Mouse (Mus musculus): ENCODE data around the gene Cfap61. TPM values are rescaled to one million over a fixed set of nuclear protein-coding genes. Genes with fewer than 3 reads are reported as not detected.

Cfap61 gene
- total and polyA plus RNA-seq, 3 experiments = 0.13 TPM; not detected in 2

GRCm38 (mm10) chr2:146098853-146099717 is 164.5 kb downstream of the Cfap61 start:
- peak overlapping the region; percentile 69 for H3K9ac ChIP-seq (ENCODE audit: control insufficient read depth, low read depth, low read length, poor library complexity, severe bottlenecking)
- no peaks in the 10 kb centered on the region for H3K9me3 ChIP-seq (replicated peaks; ENCODE audit: insufficient read depth, low read length)
- H3K4me3 ChIP-seq (ENCODE audit: control insufficient read depth in 1 of 2, insufficient read depth in 1 of 2, low read depth in 2 of 2, low read length in 2 of 2) = peak overlapping the region; percentile 41 to 62
- H3K27ac ChIP-seq (ENCODE audit: control insufficient read depth, low read depth, low read length) = peak overlapping the region; percentile 99
- H3K4me1 ChIP-seq (ENCODE audit: control insufficient read depth in 1 of 2, insufficient read depth in 2 of 2, low read length in 2 of 2) = peaks cover 3 to 17% of the 10 kb centered on the region in 2 experiments
- H3K79me2 ChIP-seq (ENCODE audit: control insufficient read depth, insufficient read depth, low read length, poor library complexity) = 0 out of 2 replicates have a peak, but pooled peaks cover 1% of the 10 kb centered on the region
- TF ChIP-seq MAX (IDR thresholded peaks at IDR 0.05; ENCODE audit: low read length) (peak; percentile 48; the same call in 1 of the 2 replicates), RCOR1 (IDR thresholded peaks at IDR 0.05; ENCODE audit: low read depth, low read length) (peak; percentile 91), CHD2 (IDR thresholded peaks at IDR 0.05; ENCODE audit: low read length) (no peak), BHLHE40 (IDR thresholded peaks at IDR 0.05; ENCODE audit: borderline replicate concordance, low read depth, low read length) (peak; percentile 90), TBP (IDR thresholded peaks at IDR 0.05; ENCODE audit: low read depth, low read length) (no peak), HCFC1 (IDR thresholded peaks at IDR 0.05; ENCODE audit: low read depth, low read length) (peak; percentile 75), ETS1 (IDR thresholded peaks at IDR 0.05; ENCODE audit: low read depth, low read length) (peak; percentile 94), MYC (IDR thresholded peaks at IDR 0.05; ENCODE audit: low read depth, low read length) (0 out of 2 replicates have a peak, but pooled peaks have one; percentile 47), TAL1 (IDR thresholded peaks at IDR 0.05; ENCODE audit: low read length) (peak; percentile 87), EP300 (IDR thresholded peaks at IDR 0.05; ENCODE audit: low read depth in 1 of 2, low read length in 2 of 2) (peak; percentile 85 to 95), NELFE (IDR thresholded peaks at IDR 0.05; ENCODE audit: low read depth, low read length) (peak; percentile 25; the same call in 1 of the 2 replicates), ELF1 (IDR thresholded peaks at IDR 0.05; ENCODE audit: low read depth, low read length) (peak; percentile 94), ZNF384 (IDR thresholded peaks at IDR 0.05; ENCODE audit: low read depth, low read length) (peak; percentile 66), TCF12 (IDR thresholded peaks at IDR 0.05; ENCODE audit: low read depth, low read length) (peak; percentile 88), SIN3A (IDR thresholded peaks at IDR 0.05; ENCODE audit: low read length) (peak; percentile 85), GATA1 (IDR thresholded peaks at IDR 0.05; ENCODE audit: low read depth, low read length) (peak; percentile 96), MXI1 (IDR thresholded peaks at IDR 0.05; ENCODE audit: low read depth, low read length) (peak; percentile 55; the same call in 1 of the 2 replicates), POLR2A (IDR thresholded peaks at IDR 0.05; ENCODE audit: control insufficient read depth in 1 of 2, insufficient read depth in 1 of 2, low read depth in 1 of 2, low read length in 2 of 2, poor library complexity in 1 of 2) (peak in 1 of 2 experiments; percentile 46; a peak in 1 of 4 replicates), MAZ (IDR thresholded peaks at IDR 0.05; ENCODE audit: low read depth, low read length) (no peak), USF1 (IDR thresholded peaks at IDR 0.05; ENCODE audit: low read depth, low read length) (no peak), GABPA (IDR thresholded peaks at IDR 0.05; ENCODE audit: low read depth, low read length) (no peak), CHD1 (IDR thresholded peaks at IDR 0.05; ENCODE audit: low read depth, low read length) (no peak), MAFK (IDR thresholded peaks at IDR 0.05; ENCODE audit: borderline replicate concordance, low read depth, low read length) (peak; percentile 61; the same call in 1 of the 2 replicates)
- no peaks in the 10 kb centered on the region for H3K27me3 ChIP-seq (ENCODE audit: control insufficient read depth in 1 of 2, insufficient read depth in 2 of 2, low read length in 2 of 2)
- peak; percentile 92 for DNase-seq (ENCODE audit: low read depth, low spot score)
- H3K36me3 ChIP-seq (ENCODE audit: control insufficient read depth in 1 of 2, insufficient read depth in 2 of 2, low read length in 2 of 2) = peaks cover 0 to 17% of the 10 kb centered on the region in 2 experiments; a peak in 2 of 4 replicates

All from MEL (cell line).